Mouse (Mus musculus): Measurements from ENCODE around the gene Castor2.

Gene Castor2

GRCm38 (mm10) chr5:134099496-134100211 lies at the start of gene Castor2:
Castor2 (plus strand) TSS chr5:134099711.
- DNase-seq (ENCODE audit: low spot score) = peak; percentile 55

GRCm38 (mm10) chr5:134050711-134051110 lies 48.8 kb upstream of the Castor2 start:
- no peak for DNase-seq (ENCODE audit: low spot score)

- DNase-seq (ENCODE audit: low spot score) = no peak
Observed at GRCm38 (mm10) chr5:134052614-134053013, 46.9 kb upstream of the Castor2 start.

- no peak for DNase-seq (ENCODE audit: low spot score)
Observed at GRCm38 (mm10) chr5:134054496-134054895, 45.0 kb upstream of the Castor2 start.

GRCm38 (mm10) chr5:134058793-134059352 lies 40.6 kb upstream of the Castor2 start:
- no peak for DNase-seq (ENCODE audit: low spot score)

GRCm38 (mm10) chr5:134063362-134064064 lies 36.0 kb upstream of the Castor2 start:
- peak; percentile 17 for DNase-seq (ENCODE audit: low spot score)

- no peak for DNase-seq (ENCODE audit: low spot score)
Observed at GRCm38 (mm10) chr5:134066261-134066660, 33.2 kb upstream of the Castor2 start.

GRCm38 (mm10) chr5:134067924-134068323 lies 31.6 kb upstream of the Castor2 start:
- no peak for DNase-seq (ENCODE audit: low spot score)

- DNase-seq (ENCODE audit: low spot score) = no peak
Observed at GRCm38 (mm10) chr5:134073512-134074041, 25.9 kb upstream of the Castor2 start.

- no peak for DNase-seq (ENCODE audit: low spot score)
Observed at GRCm38 (mm10) chr5:134074368-134074767, 25.1 kb upstream of the Castor2 start.

- no peak for DNase-seq (ENCODE audit: low spot score)
Observed at GRCm38 (mm10) chr5:134076175-134076574, 23.3 kb upstream of the Castor2 start.

GRCm38 (mm10) chr5:134080685-134081548 lies 18.6 kb upstream of the Castor2 start:
- DNase-seq (ENCODE audit: low spot score) = no peak

- no peak for DNase-seq (ENCODE audit: low spot score)
Observed at GRCm38 (mm10) chr5:134085227-134085626, 14.3 kb upstream of the Castor2 start.

- DNase-seq (ENCODE audit: low spot score) = no peak
Observed at GRCm38 (mm10) chr5:134085887-134086639, 13.4 kb upstream of the Castor2 start.

- no peak for DNase-seq (ENCODE audit: low spot score)
Observed at GRCm38 (mm10) chr5:134087211-134087610, 12.3 kb upstream of the Castor2 start.

- DNase-seq (ENCODE audit: low spot score) = no peak
Observed at GRCm38 (mm10) chr5:134095766-134096165, 3.7 kb upstream of the Castor2 start.

- DNase-seq (ENCODE audit: low spot score) = no peak
Observed at GRCm38 (mm10) chr5:134098341-134098902, 1.1 kb upstream of the Castor2 start.

GRCm38 (mm10) chr5:134098976-134099375 lies 535 bp upstream of the Castor2 start:
- no peak for DNase-seq (ENCODE audit: low spot score)

- no peak for DNase-seq (ENCODE audit: low spot score)
Observed at GRCm38 (mm10) chr5:134100232-134100771, 791 bp downstream of the Castor2 start.

GRCm38 (mm10) chr5:134101322-134101721 lies 1.8 kb downstream of the Castor2 start:
- no peak for DNase-seq (ENCODE audit: low spot score)

- DNase-seq (ENCODE audit: low spot score) = no peak
Observed at GRCm38 (mm10) chr5:134101883-134102282, 2.4 kb downstream of the Castor2 start.

All from spleen, adult 12 weeks (tissue).